Mouse (Mus musculus): ENCODE measurements around the gene E2f1. TPM values are rescaled to one million over a fixed set of nuclear protein-coding genes. Genes with fewer than 3 reads are reported as not detected.
A peak's percentile ranks its signal among the peaks of the same experiment; 100 is the strongest.

The E2f1 gene
- total and polyA plus RNA-seq, 2 experiments from 2014 or later = 6.1 to 11.0 TPM

DNA sequence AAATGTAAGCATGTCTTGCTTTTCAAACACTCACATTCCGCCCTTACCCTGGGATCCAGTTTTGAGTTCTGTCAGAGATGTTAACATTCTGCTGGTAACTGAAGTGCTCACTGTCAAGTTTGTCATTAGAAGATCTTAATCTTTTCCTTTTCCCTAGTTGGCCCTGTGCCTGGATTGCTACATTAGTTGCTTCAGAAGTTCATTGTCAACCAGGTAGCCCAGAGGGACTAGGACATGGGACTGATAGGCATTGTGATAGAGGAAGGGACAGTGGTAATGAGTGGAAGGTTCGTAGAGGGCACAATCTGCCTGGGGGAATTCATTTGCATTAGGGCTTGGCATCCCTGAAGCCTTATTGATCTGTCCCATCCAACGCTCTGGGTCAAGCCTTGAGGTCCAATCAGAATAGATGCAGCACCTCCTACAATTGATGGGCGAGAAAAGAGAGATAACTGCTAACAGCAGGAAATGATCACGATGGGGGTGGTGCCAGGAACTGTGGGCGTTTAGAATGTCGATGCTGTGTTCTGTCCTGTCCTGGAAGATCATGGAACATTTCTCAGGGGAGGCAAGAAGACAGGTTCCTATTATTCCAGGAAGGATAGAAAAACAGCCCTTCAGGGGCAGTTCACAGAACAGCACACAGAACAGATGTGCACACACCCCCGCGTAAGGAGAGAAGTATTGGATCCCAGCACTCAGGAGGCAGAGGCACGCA lies 39.5 kb upstream of the E2f1 start:
- no peak overlapping the region for H3K27ac ChIP-seq (ENCODE audit: low read depth)
- no peaks in the 10 kb centered on the region for H3K27me3 ChIP-seq (ENCODE audit: control insufficient read depth, insufficient read depth, low read length)
- no peak overlapping the region for H3K4me3 ChIP-seq (ENCODE audit: low read depth, low read length)
- WGBS = 57% methylated on average over 10 of the region's 10 CpGs
- peaks cover 4% of the 10 kb centered on the region; the same call in 1 of the 2 replicates for H3K4me1 ChIP-seq (ENCODE audit: control insufficient read depth, insufficient read depth)
- no peaks in the 10 kb centered on the region for H3K36me3 ChIP-seq (replicated peaks; ENCODE audit: control insufficient read depth, insufficient read depth, low read length)
- no peak for DNase-seq (ENCODE audit: low spot score)
- no peak overlapping the region for H3K9ac ChIP-seq (replicated peaks; ENCODE audit: low read depth, low read length)
- no peaks in the 10 kb centered on the region for H3K9me3 ChIP-seq (replicated peaks; ENCODE audit: control insufficient read depth, low read length)
- H3K4me2 ChIP-seq (ENCODE audit: low read depth, low read length) = no peak overlapping the region
- TF ChIP-seq CTCF (IDR thresholded peaks at IDR 0.05; ENCODE audit: low read depth) (no peak), EP300 (IDR thresholded peaks at IDR 0.05; ENCODE audit: low read depth) (no peak)
- ATAC-seq (ENCODE audit: insufficient read depth, low read depth) = no peak

DNA sequence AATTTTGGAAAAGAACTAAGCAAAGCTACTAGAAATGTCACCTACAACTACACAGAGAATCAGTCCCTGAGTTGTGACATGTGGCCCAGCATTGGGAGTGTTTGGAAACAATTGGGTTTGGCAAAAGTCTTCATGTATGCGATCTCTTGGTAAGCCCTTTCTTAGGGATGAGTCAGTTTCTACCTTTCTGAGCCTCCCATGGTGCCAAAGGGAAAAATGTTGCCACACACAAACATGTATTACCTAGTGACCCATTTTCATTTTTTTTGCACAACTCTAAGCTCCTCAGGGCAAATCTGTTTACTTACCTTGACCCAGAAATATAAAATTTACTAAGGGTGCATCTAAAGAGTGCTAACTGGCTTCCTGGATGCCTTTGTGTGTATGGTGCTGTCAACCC lies 37.3 kb upstream of the E2f1 start:
- Histone ChIP-seq H3K4me1 (ENCODE audit: control insufficient read depth, insufficient read depth) (peaks cover 8% of the 10 kb centered on the region), H3K36me3 (replicated peaks; ENCODE audit: control insufficient read depth, insufficient read depth, low read length) (no peaks in the 10 kb centered on the region), H3K27me3 (ENCODE audit: control insufficient read depth, insufficient read depth, low read length) (no peaks in the 10 kb centered on the region), H3K9ac (replicated peaks; ENCODE audit: low read depth, low read length) (no peak overlapping the region), H3K9me3 (replicated peaks; ENCODE audit: control insufficient read depth, low read length) (no peaks in the 10 kb centered on the region), H3K4me2 (ENCODE audit: low read depth, low read length) (no peak overlapping the region), H3K27ac (ENCODE audit: low read depth) (no peak overlapping the region), H3K4me3 (ENCODE audit: low read depth, low read length) (no peak overlapping the region)
- DNase-seq (ENCODE audit: low spot score) (no peak), ATAC-seq (ENCODE audit: insufficient read depth, low read depth) (no peak)
- TF ChIP-seq EP300 (IDR thresholded peaks at IDR 0.05; ENCODE audit: low read depth) (no peak), CTCF (IDR thresholded peaks at IDR 0.05; ENCODE audit: low read depth) (no peak)
- 91% methylated on average over 1 of the region's 1 CpGs for WGBS

DNA sequence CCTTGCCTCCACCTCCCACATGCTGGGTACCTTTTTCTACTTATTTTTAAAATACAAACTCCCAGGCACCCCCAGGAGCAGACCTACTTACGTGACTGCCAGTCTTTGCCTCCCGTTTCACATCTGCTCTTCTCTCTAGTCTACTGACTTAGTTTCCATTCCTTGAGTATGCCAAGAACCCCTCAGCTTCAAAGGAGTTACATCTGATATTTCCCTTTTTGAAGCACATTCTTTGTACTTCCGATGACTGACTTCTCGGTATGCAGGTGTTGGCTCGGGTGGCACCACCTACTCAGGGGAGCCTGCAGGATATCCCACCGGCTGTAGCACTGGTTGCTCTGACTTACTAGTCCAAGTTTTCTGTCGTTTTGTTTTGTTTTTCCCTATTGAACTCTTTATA lies 34.5 kb upstream of the E2f1 start:
- 30% methylated on average over 7 of the region's 7 CpGs for WGBS
- Histone ChIP-seq H3K9me3 (replicated peaks; ENCODE audit: control insufficient read depth, low read length) (no peaks in the 10 kb centered on the region), H3K9ac (replicated peaks; ENCODE audit: low read depth, low read length) (no peak overlapping the region; the same call in 1 of the 2 replicates), H3K4me2 (ENCODE audit: low read depth, low read length) (peak overlapping the region; percentile 76), H3K27me3 (ENCODE audit: control insufficient read depth, insufficient read depth, low read length) (no peaks in the 10 kb centered on the region), H3K4me3 (ENCODE audit: low read depth, low read length) (peak overlapping the region; percentile 79), H3K27ac (ENCODE audit: low read depth) (peak overlapping the region; percentile 60; the same call in 1 of the 2 replicates), H3K36me3 (replicated peaks; ENCODE audit: control insufficient read depth, insufficient read depth, low read length) (no peaks in the 10 kb centered on the region), H3K4me1 (ENCODE audit: control insufficient read depth, insufficient read depth) (peaks cover 8% of the 10 kb centered on the region)
- no peak for ATAC-seq (ENCODE audit: insufficient read depth, low read depth)
- TF ChIP-seq EP300 (IDR thresholded peaks at IDR 0.05; ENCODE audit: low read depth) (no peak), CTCF (IDR thresholded peaks at IDR 0.05; ENCODE audit: low read depth) (no peak)
- DNase-seq (ENCODE audit: low spot score) = no peak

DNA sequence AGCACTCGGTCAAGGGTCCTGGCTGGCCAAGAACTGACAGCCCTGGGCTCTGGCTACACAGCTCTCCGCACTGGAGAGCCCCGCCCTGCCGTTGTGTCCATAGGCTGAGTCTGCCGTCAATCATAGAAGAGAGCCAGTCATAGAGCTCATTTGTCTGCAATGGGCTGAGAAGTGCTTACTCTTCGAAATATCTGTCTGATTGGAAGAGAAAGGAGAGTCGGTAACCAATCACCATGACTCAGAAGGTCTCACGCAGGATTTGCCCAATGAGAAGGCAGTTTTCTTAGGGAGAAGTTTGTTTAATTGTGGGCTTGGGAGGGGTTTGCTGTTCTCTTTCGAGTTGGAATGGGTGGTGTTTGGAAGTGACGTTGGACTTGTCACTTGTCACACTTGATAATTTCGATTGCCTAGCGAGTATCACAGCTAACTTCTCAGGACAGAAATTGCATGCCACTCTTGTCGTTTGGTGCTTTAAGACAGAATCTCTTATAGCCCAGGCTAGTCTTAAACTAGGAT lies 34.0 kb upstream of the E2f1 start, which contains the start of gene Pxmp4:
Gene Pxmp4 (minus strand): TSS at position 71 of the 516 bp plus-strand sequence.
- peak; percentile 98 for DNase-seq (ENCODE audit: low spot score)
- Histone ChIP-seq H3K4me1 (ENCODE audit: control insufficient read depth, insufficient read depth) (peaks cover 8% of the 10 kb centered on the region), H3K9ac (replicated peaks; ENCODE audit: low read depth, low read length) (peak within 1 kb of the TSS; percentile 80), H3K9me3 (replicated peaks; ENCODE audit: control insufficient read depth, low read length) (no peaks in the 10 kb centered on the region), H3K4me3 (ENCODE audit: low read depth, low read length) (peak within 1 kb of the TSS; percentile 79), H3K27ac (ENCODE audit: low read depth) (peak within 1 kb of the TSS; percentile 87), H3K4me2 (ENCODE audit: low read depth, low read length) (peak within 1 kb of the TSS; percentile 76), H3K36me3 (replicated peaks; ENCODE audit: control insufficient read depth, insufficient read depth, low read length) (no peaks in the 10 kb centered on the region), H3K27me3 (ENCODE audit: control insufficient read depth, insufficient read depth, low read length) (no peaks in the 10 kb centered on the region)
- TF ChIP-seq EP300 (IDR thresholded peaks at IDR 0.05; ENCODE audit: low read depth) = no peak
- TF ChIP-seq CTCF (IDR thresholded peaks at IDR 0.05; ENCODE audit: low read depth) = no peak
- WGBS = under 1% methylated on average over 13 of the region's 13 CpGs
- ATAC-seq (ENCODE audit: insufficient read depth, low read depth) = peak; percentile 100

- Histone ChIP-seq H3K4me2 (ENCODE audit: low read depth, low read length) (peak overlapping the region; percentile 76), H3K27me3 (ENCODE audit: control insufficient read depth, insufficient read depth, low read length) (no peaks in the 10 kb centered on the region), H3K4me3 (ENCODE audit: low read depth, low read length) (peak overlapping the region; percentile 79), H3K36me3 (replicated peaks; ENCODE audit: control insufficient read depth, insufficient read depth, low read length) (no peaks in the 10 kb centered on the region), H3K27ac (ENCODE audit: low read depth) (peak overlapping the region; percentile 87), H3K9me3 (replicated peaks; ENCODE audit: control insufficient read depth, low read length) (no peaks in the 10 kb centered on the region), H3K9ac (replicated peaks; ENCODE audit: low read depth, low read length) (peak overlapping the region; percentile 80), H3K4me1 (ENCODE audit: control insufficient read depth, insufficient read depth) (peaks cover 8% of the 10 kb centered on the region)
- no peak for DNase-seq (ENCODE audit: low spot score)
- ATAC-seq (ENCODE audit: insufficient read depth, low read depth) = no peak; the same call in 1 of the 2 replicates
- WGBS = 11% methylated on average over 22 of the region's 22 CpGs
- no peak for TF ChIP-seq EP300 (IDR thresholded peaks at IDR 0.05; ENCODE audit: low read depth)
- no peak for TF ChIP-seq CTCF (IDR thresholded peaks at IDR 0.05; ENCODE audit: low read depth)
Measured at GRCm38 (mm10) chr2:154603007-154603637, 33.4 kb upstream of the E2f1 start.

Data from heart, postnatal 0 days (tissue).